Mouse (Mus musculus) adrenal gland, postnatal 4 days (tissue): ENCODE measurements at regions not wholly inside any gene's neighbourhood (a gene's known extent, or its start where the extent isn't known, plus 50 kb on each side); places are given as distances from the start of the nearest gene placed in this dataset.

Experiments
- DNase-seq, 2 experiments: peaks; one replicate each; pipeline ENCODE4 v3.0.0; 2021 to 2022; ENCODE audit warnings: low spot score in 2 of 2, mixed read lengths in 2 of 2

GRCm38 (mm10) chr6:100476550-100477366 is 189.5 kb upstream of the Rybp start:
- DNase-seq: no peak

- no peak for DNase-seq
These were observed 188.2 kb upstream of the Rybp start for GRCm38 (mm10) chr6:100475341-100475955.

- no peak for DNase-seq
These were observed 187.0 kb upstream of the Rybp start for GRCm38 (mm10) chr6:100474326-100474725.

DNA sequence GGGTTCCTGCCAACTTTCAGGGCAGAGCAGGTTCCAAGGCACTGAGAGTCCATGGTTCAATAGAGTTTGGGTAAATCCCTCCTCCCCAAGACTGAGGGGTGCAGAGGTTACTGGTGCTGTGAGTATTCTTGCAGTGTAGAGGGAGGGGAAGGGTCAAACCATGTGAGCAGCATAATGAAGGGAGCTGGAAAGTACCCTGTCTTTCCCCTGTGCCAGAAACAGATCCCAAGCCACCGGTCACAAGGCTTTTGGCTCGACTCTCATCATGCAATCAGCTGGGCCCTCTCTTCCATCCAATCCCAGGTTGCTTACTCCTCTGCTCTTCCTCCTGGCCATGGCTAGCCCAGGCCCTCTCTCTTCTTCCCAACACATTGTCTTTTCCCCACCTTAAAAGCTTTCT is 182.8 kb upstream of the Rybp start:
- DNase-seq: no peak

DNA sequence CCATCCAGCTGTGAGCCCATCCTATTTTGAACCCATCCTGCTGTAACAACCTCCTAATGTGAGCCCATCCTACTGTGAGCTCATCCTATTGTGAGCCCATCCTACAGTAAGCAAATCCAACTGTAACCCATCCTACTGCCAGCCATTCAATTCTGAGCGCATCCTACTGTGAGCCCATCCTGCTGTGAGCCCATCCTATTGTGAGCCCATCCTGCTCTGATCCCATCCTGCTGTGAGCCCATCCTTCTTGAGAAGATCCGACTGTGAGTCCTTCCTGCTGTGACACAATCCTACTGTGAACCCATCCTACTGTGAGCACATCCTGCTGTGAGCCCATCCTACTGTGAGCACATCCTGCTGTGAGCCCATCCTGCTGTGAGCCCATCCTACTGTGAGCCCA is 175.5 kb upstream of the Rybp start:
- DNase-seq: no peak

DNA sequence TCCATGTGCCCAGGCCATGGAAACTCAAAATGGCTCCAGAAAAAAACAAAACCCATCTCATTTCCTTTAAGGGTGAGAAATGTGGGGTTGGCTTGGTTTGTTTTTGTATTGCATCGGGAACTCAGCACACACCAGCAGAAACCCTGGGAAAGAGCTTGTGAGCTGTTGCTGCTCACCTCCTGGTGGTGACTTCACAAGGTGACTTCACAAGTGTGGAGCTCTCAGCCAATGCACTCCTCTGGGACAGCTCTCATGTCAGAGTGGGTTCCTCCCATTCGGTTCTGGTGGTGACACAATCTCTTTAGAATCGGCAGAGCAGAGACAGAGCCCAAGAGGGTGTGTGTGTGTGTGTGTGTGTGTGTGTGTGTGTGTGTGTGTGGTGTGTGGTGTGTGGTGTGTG is 166.1 kb upstream of the Rybp start:
- no peak for DNase-seq

- no peak for DNase-seq
These were observed 165.1 kb upstream of the Rybp start for GRCm38 (mm10) chr6:100452097-100453002.

- DNase-seq: no peak
These were observed 162.8 kb upstream of the Rybp start for GRCm38 (mm10) chr6:100450108-100450507.

GRCm38 (mm10) chr6:100449087-100449486 is 161.8 kb upstream of the Rybp start:
- DNase-seq: no peak

- DNase-seq: no peak
These were observed 159.9 kb upstream of the Rybp start for GRCm38 (mm10) chr6:100447211-100447610.

DNA sequence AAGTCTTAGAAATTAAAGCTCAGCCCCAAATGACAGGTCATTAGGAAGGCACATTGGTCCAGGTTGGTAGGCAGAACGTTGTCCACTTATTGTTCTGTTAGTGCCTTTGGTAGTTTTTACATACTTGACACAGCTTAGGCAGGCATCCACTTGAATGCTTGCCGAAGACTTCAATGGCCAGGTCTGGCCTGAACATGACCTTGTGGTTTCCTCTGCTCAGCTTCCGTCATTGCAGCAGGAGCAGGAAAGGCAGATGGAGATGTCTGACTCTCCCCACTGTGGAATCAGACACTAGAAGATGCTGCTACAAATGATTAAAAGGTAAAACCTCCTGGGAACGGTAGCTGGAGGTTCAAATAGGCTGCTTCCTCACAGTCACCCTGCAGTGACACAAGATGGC is 159.5 kb upstream of the Rybp start:
- DNase-seq: no peak

GRCm38 (mm10) chr6:100439071-100439737 is 151.9 kb upstream of the Rybp start:
- DNase-seq: no peak

DNA sequence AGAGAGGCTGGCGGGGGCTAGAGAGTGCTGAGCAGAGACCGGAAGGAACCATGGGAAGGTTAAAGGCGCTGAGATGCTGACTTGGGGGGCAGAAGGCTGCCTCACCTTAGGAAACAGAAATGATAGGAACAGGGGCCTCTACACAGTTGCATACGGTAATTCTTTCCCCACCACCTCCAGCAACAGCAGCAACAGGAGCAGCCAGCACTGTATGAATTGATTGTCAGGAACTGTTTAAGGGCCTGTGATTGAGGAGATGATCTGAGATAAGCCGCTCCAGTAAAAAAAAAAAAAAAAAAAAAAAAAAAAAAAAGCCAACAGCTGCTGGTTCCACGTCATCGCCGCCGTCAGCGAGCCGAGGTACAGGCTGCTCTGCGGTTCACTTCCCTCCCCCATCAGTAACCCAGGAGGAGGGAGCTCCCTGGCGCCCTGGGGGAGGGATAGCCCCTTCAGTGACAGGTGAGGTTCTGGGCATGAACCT is 151.3 kb upstream of the Rybp start:
- DNase-seq: no peak

DNA sequence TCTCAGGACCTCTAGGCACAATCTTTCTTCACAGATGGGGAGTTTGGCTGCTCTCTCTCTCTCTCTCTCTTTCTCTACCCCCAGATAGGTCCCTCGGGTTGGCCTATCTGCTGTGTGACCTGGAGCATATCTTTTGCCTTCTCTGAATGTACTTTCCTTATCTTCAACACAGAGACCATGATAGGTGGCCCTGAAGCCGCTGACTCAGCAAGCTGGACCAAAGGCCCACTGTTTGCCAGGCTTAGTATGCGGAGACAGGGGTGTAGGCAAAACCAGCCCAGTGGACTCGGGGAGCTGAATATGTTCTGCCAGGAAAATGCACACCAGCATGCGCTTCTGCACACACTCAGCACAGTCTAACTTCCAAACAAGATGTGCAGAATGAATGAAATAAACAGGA is 150.7 kb upstream of the Rybp start:
- no peak for DNase-seq

GRCm38 (mm10) chr6:100436507-100436906 is 149.2 kb upstream of the Rybp start:
- DNase-seq: no peak

DNA sequence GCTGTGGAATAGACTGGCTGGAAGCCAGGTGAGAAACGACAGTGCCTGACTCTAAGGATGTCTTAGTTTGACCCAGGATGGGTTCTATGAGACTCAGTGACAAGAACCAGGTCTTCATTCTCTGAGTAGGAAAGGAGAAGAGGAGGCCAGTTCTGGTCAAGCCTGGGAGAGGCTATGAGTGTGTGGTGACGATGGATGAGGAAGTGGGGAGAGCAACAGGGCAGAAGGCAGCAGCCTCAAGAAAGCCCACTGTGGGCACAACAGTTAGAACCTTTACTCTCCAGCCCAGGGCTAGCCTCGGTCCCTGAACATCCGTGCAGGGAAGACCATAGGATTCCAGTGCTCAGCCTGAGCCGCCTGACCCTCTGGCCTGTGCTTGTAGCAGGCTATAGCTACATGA is 147.9 kb upstream of the Rybp start:
- no peak for DNase-seq

- no peak for DNase-seq
These were observed 146.2 kb upstream of the Rybp start for GRCm38 (mm10) chr6:100433534-100433867.

DNA sequence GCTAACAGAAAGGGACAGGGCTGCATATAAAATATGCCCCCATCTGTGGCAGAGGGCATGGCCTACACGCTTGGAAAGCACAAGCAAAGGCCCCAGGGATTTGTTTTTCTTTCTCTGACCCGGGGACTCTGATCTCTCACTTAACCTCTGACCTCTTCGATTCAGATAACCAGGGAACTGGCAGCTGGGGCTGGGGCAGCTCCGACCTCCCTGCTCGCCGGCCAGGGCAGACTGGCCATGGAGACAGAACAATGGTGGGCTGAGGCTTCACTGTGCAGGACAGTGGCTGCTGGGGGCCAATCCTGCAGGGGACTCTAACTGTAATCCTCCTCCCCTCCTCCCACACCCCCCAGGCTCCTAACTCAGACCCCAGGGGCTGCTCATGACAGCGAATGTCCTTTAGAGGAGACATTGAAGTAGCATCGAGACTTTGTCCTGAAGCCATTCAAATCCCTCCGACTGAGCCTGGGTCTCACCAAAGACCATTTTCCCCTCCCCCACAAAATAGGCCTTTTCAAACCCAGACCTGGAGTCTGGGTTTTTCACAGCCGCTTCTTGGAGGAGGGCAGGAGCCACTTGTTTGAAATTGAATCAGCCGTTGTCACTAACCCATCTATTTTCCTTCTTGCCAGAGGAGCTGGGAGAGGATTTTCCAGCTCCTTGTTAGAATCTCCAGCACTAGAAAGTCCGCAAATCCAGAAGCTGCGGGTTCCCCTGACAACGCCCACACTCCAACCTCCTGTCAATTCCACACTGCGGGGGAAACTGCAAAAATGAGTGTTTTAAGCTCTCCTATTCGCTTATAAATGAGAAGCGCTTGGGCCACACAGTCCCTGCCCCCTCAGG is 145.6 kb upstream of the Rybp start:
- DNase-seq: no peak

DNA sequence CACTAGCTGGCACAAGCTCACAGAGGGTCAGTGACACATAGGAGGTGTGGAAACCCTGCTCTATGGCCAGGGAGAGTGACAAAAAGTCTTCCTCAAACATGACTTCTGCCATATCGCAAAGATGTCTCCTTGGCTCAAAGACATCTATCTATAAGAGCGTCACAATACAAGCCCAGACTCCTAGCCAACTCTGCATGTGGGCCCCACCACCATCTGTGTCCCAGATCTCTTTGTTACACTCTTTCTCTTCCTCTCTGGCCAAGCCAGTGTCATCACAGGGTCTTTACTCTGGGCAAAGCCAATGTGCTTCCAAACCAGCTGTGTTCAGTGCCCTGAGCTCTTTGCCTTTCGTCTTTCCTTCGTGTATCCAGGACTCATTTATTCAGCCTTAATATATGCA is 143.0 kb upstream of the Rybp start:
- no peak for DNase-seq

DNA sequence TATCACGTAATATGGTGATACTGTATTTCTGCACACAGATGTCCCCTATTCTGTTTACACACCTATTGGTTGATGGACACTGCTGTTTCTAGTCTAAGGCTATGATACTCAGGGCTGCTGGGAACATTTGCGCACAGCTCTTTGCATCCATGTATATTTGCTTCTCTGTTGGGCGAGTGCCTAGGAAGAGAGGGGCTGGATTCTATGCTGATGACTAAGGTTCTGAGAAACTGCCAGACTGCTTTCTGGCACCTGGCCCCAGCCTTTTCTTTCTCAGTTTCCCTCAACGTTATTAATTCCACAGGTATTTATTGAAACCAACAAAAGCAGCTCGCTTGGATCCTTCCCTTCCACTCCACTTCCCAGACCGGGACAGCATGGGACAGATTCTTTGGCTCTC is 142.2 kb upstream of the Rybp start:
- DNase-seq: no peak
